Mouse (Mus musculus) kidney, embryonic 15.5 days (tissue): ENCODE data around the gene Btbd3. TPM values are rescaled to one million over a fixed set of nuclear protein-coding genes. Genes with fewer than 3 reads are reported as not detected.
"Not testable (repeated sequence)": the region's sequence is repeated elsewhere in the genome, so short reads cannot be mapped to it uniquely, and the experiment has no call there.

Source experiments
- ATAC-seq: fragments of 200-750 bp; cut with Nextera tagmentation; replicated peaks from 2 replicates; pipeline ENCODE4 v1.8.0; 2017; ENCODE audit warnings: moderate TSS enrichment; ENCODE audit not compliant: low FRiP score
- H3K27ac ChIP-seq: fragments of 300-500 bp; sonication (generic); 2 replicates; pipeline ENCODE4 v1.5.1; 2015; ENCODE audit warnings: mild to moderate bottlenecking, inconsistent platforms
- H3K27me3 ChIP-seq: fragments of 300-500 bp; sonication (generic); 2 replicates; pipeline ENCODE4 v1.6.1; 2015; ENCODE audit warnings: inconsistent platforms
- H3K36me3 ChIP-seq: fragments of 300-500 bp; sonication (generic); 2 replicates; pipeline ENCODE4 v1.6.1; 2015; ENCODE audit warnings: inconsistent platforms
- H3K4me1 ChIP-seq: fragments of 300-500 bp; sonication (generic); 2 replicates; pipeline ENCODE4 v1.6.1; 2015; ENCODE audit warnings: inconsistent platforms
- H3K4me2 ChIP-seq: fragments of 300-500 bp; sonication (generic); 2 replicates; pipeline ENCODE4 v1.6.1; 2015; ENCODE audit warnings: moderate library complexity, mild to moderate bottlenecking, inconsistent platforms
- H3K4me3 ChIP-seq: fragments of 300-500 bp; sonication (generic); replicated peaks from 2 replicates; pipeline ENCODE4 v1.5.1; 2015; ENCODE audit warnings: mild to moderate bottlenecking, inconsistent platforms
- H3K9ac ChIP-seq: fragments of 300-500 bp; sonication (generic); 2 replicates; pipeline ENCODE4 v1.6.1; 2015; ENCODE audit warnings: mild to moderate bottlenecking, inconsistent platforms
- H3K9me3 ChIP-seq: fragments of 300-500 bp; sonication (generic); replicated peaks from 2 replicates; pipeline ENCODE4 v1.6.1; 2016; ENCODE audit warnings: inconsistent platforms
- WGBS: fragments of 180-500 bp; shearing (Covaris S2); methylation state at CpG from one replicate; pipeline ENCODE4 v1.1.7; 2015; ENCODE audit warnings: mixed read lengths; 5-methylcytosine and 5-hydroxymethylcytosine counted together
- polyA plus RNA-seq: library from polyadenylated mRNA; unstranded; fragments of >200 nt; fragmentation: Nextera tagmentation; extraction: Ambion mirVana; gene quantifications from 2 replicates; pipeline ENCODE4 v1.2.1, GENCODE M21; 2015

The Btbd3 gene
- polyA plus RNA-seq, 1 experiment from 2014 or later = 17.4 TPM

- not testable (repeated sequence) for H3K4me3 ChIP-seq, H3K9me3 ChIP-seq, H3K36me3 ChIP-seq, H3K27me3 ChIP-seq, H3K4me2 ChIP-seq, ATAC-seq, H3K9ac ChIP-seq, H3K4me1 ChIP-seq, H3K27ac ChIP-seq
- 85% methylated on average over 2 of the region's 2 CpGs for WGBS
These were observed 77.8 kb downstream of the Btbd3 start for GRCm38 (mm10) chr2:138334198-138334597.

DNA sequence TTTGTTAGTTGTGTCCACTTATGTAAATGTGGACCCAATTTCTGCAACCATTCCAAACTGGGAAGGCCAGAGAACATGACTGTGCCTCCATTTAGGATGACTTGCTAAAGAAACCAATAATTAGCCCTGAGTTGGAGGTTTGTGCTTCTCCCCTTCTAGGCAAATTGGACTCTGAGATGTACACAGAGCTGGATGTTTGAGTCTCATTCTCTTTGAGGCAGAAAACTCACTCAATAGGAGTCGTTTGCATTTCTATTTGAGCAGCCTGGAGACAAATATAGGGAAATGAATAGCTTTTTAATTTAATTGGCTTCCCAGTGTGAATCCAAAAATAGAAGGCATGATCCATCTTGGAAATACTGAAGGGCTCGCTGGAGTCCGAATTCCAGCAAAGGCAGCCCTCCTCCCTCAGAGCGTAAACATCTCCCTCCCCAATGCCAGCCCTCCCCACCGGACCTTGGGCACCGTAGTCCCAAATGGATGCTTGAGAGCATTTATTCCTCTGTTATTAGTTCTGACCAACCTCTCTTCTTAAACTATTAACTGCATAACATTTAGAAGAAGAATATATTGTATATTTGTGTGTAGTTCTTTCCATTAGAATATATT is 81.6 kb downstream of the Btbd3 start:
- Histone ChIP-seq H3K27me3 (no peaks in the 10 kb centered on the region), H3K36me3 (no peaks in the 10 kb centered on the region), H3K9ac (no peak overlapping the region), H3K4me1 (no peaks in the 10 kb centered on the region), H3K4me2 (no peak overlapping the region), H3K9me3 (no peaks in the 10 kb centered on the region), H3K4me3 (no peak overlapping the region), H3K27ac (no peak overlapping the region)
- no peak for ATAC-seq
- 77% methylated on average over 6 of the region's 6 CpGs for WGBS

DNA sequence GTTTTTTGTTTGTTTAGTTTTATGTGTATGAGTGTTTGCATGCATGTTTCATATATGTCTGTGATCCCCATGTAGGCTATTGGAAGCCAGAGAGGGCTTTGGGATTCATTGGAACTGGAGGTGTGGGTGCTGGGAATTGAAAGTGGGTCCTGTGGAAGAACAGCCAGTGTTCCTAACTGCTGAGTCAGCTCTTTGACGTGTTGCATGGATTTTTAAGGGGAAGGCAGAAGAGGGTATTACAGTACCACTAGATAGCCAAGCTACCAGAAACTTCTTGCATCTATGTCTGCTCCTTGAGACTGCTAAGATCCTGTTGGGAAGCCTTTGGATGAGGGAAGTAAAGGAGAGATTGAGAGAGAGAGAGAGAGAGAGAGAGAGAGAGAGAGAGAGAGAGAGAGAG is 82.2 kb downstream of the Btbd3 start:
- Histone ChIP-seq H3K4me3 (no peak overlapping the region), H3K9me3 (no peaks in the 10 kb centered on the region), H3K4me1 (no peaks in the 10 kb centered on the region), H3K36me3 (no peaks in the 10 kb centered on the region), H3K27me3 (no peaks in the 10 kb centered on the region), H3K9ac (no peak overlapping the region), H3K27ac (no peak overlapping the region), H3K4me2 (no peak overlapping the region)
- 65% methylated on average over 1 of the region's 1 CpGs for WGBS
- ATAC-seq = no peak

DNA sequence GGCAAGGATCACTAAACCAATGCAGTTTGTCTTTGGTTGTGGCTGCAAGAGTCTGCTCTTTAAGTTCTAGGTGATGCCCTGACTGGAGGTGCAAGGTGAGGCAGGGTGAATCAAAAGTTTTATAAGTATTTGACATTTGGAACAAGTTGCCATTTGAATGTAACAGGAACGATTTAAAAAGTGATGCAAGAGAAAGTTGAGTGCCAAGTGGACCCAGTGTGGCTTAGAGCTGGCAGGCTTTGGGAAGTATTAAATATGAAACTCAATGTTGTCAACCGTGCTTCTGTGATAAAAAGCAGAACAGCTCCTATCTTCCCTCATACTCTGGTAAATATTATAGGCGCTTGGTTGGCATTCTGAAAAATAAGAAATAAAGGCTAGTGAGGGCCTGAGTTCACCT is 99.0 kb downstream of the Btbd3 start:
- H3K4me1 ChIP-seq = no peaks in the 10 kb centered on the region
- no peaks in the 10 kb centered on the region for H3K27me3 ChIP-seq
- H3K36me3 ChIP-seq = no peaks in the 10 kb centered on the region
- H3K9me3 ChIP-seq = no peaks in the 10 kb centered on the region
- no peak overlapping the region for H3K4me2 ChIP-seq
- H3K4me3 ChIP-seq = no peak overlapping the region
- H3K27ac ChIP-seq = no peak overlapping the region
- no peak overlapping the region for H3K9ac ChIP-seq
- WGBS = 85% methylated on average over 3 of the region's 3 CpGs
- no peak for ATAC-seq

DNA sequence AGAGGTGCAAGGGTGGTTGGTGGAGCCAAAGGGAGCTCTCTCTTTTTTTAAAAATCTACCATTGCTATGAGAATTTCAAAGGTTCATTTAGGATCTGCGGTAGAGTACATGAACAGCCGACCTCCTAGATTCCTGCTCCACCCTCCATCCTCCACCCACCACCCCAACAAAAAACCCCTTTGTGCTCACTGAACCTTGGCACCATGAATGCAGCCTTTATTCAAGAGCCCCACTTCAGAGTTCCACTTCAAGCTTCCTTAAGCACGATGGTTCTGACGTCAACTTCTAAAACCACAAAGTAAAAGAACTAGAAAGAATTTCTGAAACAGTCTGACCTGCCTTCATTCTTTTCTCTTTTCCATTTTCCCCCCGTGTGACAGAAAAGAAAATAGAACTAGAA is 106.1 kb downstream of the Btbd3 start:
- H3K27ac ChIP-seq = no peak overlapping the region

GRCm38 (mm10) chr2:138365391-138365790 is 109.0 kb downstream of the Btbd3 start:
- H3K27me3 ChIP-seq = no peaks in the 10 kb centered on the region
- no peak overlapping the region for H3K4me3 ChIP-seq
- no peaks in the 10 kb centered on the region for H3K36me3 ChIP-seq
- H3K9me3 ChIP-seq = no peaks in the 10 kb centered on the region
- H3K9ac ChIP-seq = no peak overlapping the region
- ATAC-seq = no peak
- H3K4me2 ChIP-seq = no peak overlapping the region
- 85% methylated on average over 4 of the region's 4 CpGs for WGBS
- no peaks in the 10 kb centered on the region for H3K4me1 ChIP-seq
- no peak overlapping the region for H3K27ac ChIP-seq

More for the DNA sequence above, 106.1 kb downstream of the Btbd3 start:
- H3K9me3 ChIP-seq = no peaks in the 10 kb centered on the region
- H3K4me1 ChIP-seq = no peaks in the 10 kb centered on the region
- H3K4me2 ChIP-seq = no peak overlapping the region
- WGBS = 69% methylated on average over 5 of the region's 5 CpGs
- H3K27me3 ChIP-seq = no peaks in the 10 kb centered on the region
- H3K4me3 ChIP-seq = no peak overlapping the region
- no peaks in the 10 kb centered on the region for H3K36me3 ChIP-seq
- no peak overlapping the region for H3K9ac ChIP-seq
- ATAC-seq = peak; percentile 73

- Histone ChIP-seq H3K36me3 (no peaks in the 10 kb centered on the region), H3K27ac (no peak overlapping the region), H3K4me1 (no peaks in the 10 kb centered on the region), H3K9ac (no peak overlapping the region), H3K27me3 (no peaks in the 10 kb centered on the region), H3K9me3 (no peaks in the 10 kb centered on the region), H3K4me3 (no peak overlapping the region), H3K4me2 (no peak overlapping the region)
- no peak for ATAC-seq
- 87% methylated on average over 5 of the region's 5 CpGs for WGBS
These were observed 118.2 kb downstream of the Btbd3 start for GRCm38 (mm10) chr2:138374556-138374955.

DNA sequence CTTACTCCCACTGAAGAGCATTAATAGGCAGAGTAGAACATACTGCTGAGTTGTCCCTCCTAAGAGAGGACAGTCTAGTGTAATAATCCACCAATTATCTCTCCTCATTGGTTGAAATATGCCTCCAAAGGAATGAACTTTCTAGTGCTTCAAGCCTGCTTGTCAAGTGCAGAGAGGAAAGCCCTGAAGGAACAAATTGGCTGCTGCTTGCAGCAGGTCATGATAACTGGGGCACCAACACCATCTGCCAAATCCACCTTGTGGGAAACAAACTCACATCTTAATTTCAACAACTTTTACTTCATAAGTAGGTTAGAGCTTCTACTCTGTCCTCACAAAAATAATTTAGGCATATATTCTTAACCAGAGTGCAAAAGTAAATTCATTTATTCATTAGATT is 122.5 kb downstream of the Btbd3 start:
- Histone ChIP-seq H3K9ac (no peak overlapping the region), H3K27ac (no peak overlapping the region), H3K27me3 (no peaks in the 10 kb centered on the region), H3K4me3 (no peak overlapping the region), H3K4me2 (no peak overlapping the region), H3K9me3 (no peaks in the 10 kb centered on the region), H3K36me3 (no peaks in the 10 kb centered on the region), H3K4me1 (no peaks in the 10 kb centered on the region)
- ATAC-seq = no peak

DNA sequence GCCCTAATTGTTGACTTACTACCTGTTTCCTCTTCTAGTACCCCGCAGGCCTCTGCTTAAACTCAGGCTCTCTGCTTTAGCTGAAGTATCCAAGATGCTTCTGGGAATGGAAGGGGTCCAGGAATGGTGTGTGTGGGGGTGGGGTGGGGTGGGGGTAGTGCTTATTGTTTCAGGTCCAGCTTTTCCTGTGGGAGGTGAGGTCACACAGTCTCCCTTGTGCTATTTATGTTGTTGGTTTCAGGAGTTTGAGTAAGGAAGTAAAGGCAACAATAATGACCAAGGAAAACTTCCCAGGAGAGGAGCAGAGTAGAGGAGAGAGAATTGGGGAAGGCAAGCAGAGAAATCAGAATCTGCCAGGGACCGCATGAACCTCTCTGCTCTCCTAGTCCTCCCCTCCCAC is 128.4 kb downstream of the Btbd3 start:
- H3K9me3 ChIP-seq = no peaks in the 10 kb centered on the region
- no peak overlapping the region for H3K9ac ChIP-seq
- H3K27ac ChIP-seq = no peak overlapping the region
- 63% methylated on average over 2 of the region's 2 CpGs for WGBS
- no peaks in the 10 kb centered on the region for H3K36me3 ChIP-seq
- ATAC-seq = no peak
- no peaks in the 10 kb centered on the region for H3K27me3 ChIP-seq
- peaks cover 5% of the 10 kb centered on the region; the same call in 1 of the 2 replicates for H3K4me1 ChIP-seq
- H3K4me3 ChIP-seq = no peak overlapping the region
- H3K4me2 ChIP-seq = no peak overlapping the region

DNA sequence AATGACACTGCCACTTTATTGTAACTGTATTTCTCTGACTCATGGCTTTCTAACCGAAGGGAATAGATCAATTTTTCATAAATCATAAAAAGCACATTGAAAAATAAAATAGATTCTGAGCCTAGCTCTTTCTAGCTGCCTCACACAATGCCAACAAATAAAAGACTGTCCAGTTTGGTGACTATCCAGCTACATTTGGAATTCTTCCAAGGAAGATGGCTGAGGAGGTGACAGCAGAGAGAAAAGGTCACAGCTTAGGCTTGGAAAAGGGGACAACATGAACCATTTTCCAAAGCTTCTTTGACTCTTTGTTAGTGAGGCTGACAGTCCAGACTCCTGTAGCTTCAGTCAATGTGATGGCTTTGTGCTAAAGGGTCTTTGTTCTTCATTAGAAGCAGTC is 132.2 kb downstream of the Btbd3 start:
- no peaks in the 10 kb centered on the region for H3K27me3 ChIP-seq
- no peak overlapping the region for H3K9ac ChIP-seq
- H3K27ac ChIP-seq = no peak overlapping the region
- no peaks in the 10 kb centered on the region for H3K36me3 ChIP-seq
- peaks cover 5% of the 10 kb centered on the region; the same call in 1 of the 2 replicates for H3K4me1 ChIP-seq
- no peak overlapping the region for H3K4me3 ChIP-seq
- H3K9me3 ChIP-seq = no peaks in the 10 kb centered on the region
- no peak for ATAC-seq
- H3K4me2 ChIP-seq = no peak overlapping the region
- 75% methylated on average over 1 of the region's 1 CpGs for WGBS

- Histone ChIP-seq H3K36me3 (no peaks in the 10 kb centered on the region), H3K4me3 (no peak overlapping the region), H3K9me3 (no peaks in the 10 kb centered on the region), H3K27ac (no peak overlapping the region), H3K27me3 (no peaks in the 10 kb centered on the region), H3K4me1 (no peaks in the 10 kb centered on the region), H3K4me2 (no peak overlapping the region), H3K9ac (no peak overlapping the region)
- WGBS = 83% methylated on average over 5 of the region's 5 CpGs
- ATAC-seq = no peak
These were observed 146.7 kb downstream of the Btbd3 start for GRCm38 (mm10) chr2:138403046-138403445.

GRCm38 (mm10) chr2:138405753-138406528 is 149.6 kb downstream of the Btbd3 start:
- 20% methylated on average over 4 of the region's 4 CpGs for WGBS

GRCm38 (mm10) chr2:138406703-138407102 is 150.3 kb downstream of the Btbd3 start:
- Histone ChIP-seq H3K36me3 (no peaks in the 10 kb centered on the region), H3K4me1 (no peaks in the 10 kb centered on the region), H3K4me3 (no peak overlapping the region), H3K9me3 (no peaks in the 10 kb centered on the region), H3K27me3 (no peaks in the 10 kb centered on the region), H3K4me2 (no peak overlapping the region), H3K27ac (no peak overlapping the region), H3K9ac (no peak overlapping the region)
- no peak for ATAC-seq

More at GRCm38 (mm10) chr2:138405753-138406528, 149.6 kb downstream of the Btbd3 start:
- no peaks in the 10 kb centered on the region for H3K4me1 ChIP-seq
- no peaks in the 10 kb centered on the region for H3K27me3 ChIP-seq
- no peak overlapping the region for H3K4me3 ChIP-seq
- H3K9ac ChIP-seq = no peak overlapping the region
- H3K9me3 ChIP-seq = no peaks in the 10 kb centered on the region
- H3K36me3 ChIP-seq = no peaks in the 10 kb centered on the region
- peak; percentile 76; the same call in 1 of the 2 replicates for ATAC-seq
- no peak overlapping the region for H3K27ac ChIP-seq
- no peak overlapping the region for H3K4me2 ChIP-seq
